ENCODE assay signal across 1 mouse cellular context in genomic region chr12:81434778-81435177, GRCm38 (mm10). TPM values are rescaled to one million over a fixed set of nuclear protein-coding genes. Genes with fewer than 3 reads are reported as not detected.
"Had no signal": no experiment of that assay in that cellular context is flagged by ENCODE, and none has a peak within 500 bp of the region (broad histone marks: within the 10 kb centered on the region; RNA-seq: fewer than 3 reads in every experiment).

No protein-coding gene starts in this region.

RNA-seq across cellular contexts. Expression of gene Gm4787, which starts 55.5 kb away (rescaled TPM):
- total RNA-seq: monocyte, adult 5-6 weeks had no signal
